Mouse (Mus musculus) stomach, postnatal 0 days (tissue): ENCODE measurements around the gene Nkx1-2.

Source experiments
- CTCF ChIP-seq: IDR thresholded peaks from 2 replicates; pipeline ENCODE4 v1.5.1; 2016; ENCODE audit warnings: antibody characterized with exemption, low read depth, mild to moderate bottlenecking, moderate library complexity
- EP300 ChIP-seq: optimal IDR thresholded peaks from 2 replicates; pipeline ENCODE3; 2016; ENCODE audit warnings: antibody characterized with exemption

DNA sequence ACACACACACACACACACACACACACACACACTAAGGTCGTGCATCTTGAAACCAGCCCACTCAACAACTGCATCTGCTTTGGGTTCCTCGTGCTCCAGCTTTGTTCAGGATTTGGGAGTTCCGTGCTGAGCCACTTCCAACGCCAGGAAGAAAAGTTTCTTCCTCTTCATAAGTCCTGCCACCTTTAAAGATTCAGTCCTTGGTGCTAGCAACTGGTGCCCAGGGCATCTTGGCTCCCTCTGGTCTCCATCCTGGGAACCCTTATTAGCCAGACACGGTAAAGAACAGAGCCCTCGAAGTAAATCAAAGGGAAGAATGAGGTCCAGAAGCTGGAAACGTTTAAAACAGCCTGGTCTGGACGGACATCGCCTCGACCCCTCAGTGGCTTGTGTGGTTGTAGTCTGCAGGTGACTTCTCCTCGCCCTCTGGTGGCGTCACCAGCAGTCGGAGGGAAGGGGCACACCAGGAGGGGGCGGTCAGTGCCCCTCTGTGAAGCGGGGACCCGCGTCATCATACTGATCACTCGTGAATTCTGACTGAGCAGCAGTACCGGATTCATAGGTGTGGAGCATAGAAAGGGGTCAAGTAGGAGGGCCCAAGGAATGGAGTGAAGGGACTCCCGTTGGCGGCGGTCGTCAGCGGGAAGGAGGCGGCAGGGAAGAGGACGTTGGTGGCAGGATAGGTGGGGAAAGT is 2.7 kb downstream of the Nkx1-2 start:
- peak; percentile 45 for TF ChIP-seq CTCF
- no peak for TF ChIP-seq EP300
